Mouse (Mus musculus) ES-E14 (cell line): ENCODE results near the gene Med18. TPM values are rescaled to one million over a fixed set of nuclear protein-coding genes. Genes with fewer than 3 reads are reported as not detected.
A peak's percentile ranks its signal among the peaks of the same experiment; 100 is the strongest.

Experiments used
- DNase-seq: peaks from one replicate; pipeline ENCODE4 v3.0.0-alpha.2; 2013; ENCODE audit warnings: low read depth, low spot score
- H3K27ac ChIP-seq: 2 replicates; pipeline ENCODE4 v1.5.1; 2012; ENCODE audit warnings: low read depth, mild to moderate bottlenecking, low read length, moderate library complexity, mixed read lengths; ENCODE audit not compliant: poor library complexity, insufficient read depth, severe bottlenecking
- H3K36me3 ChIP-seq: 2 replicates; pipeline ENCODE4 v1.6.1; 2012; ENCODE audit warnings: mild to moderate bottlenecking, low read length, moderate library complexity, mixed read lengths; ENCODE audit not compliant: control insufficient read depth, poor library complexity, insufficient read depth, severe bottlenecking
- H3K4me1 ChIP-seq, 2 experiments: fragments of 150-350 bp in 1 of 2; sonication (generic) in 1 of 2; 2 replicates each; pipeline ENCODE4 v1.6.1; 2012; ENCODE audit warnings: low read length in 2 of 2, mild to moderate bottlenecking in 1 of 2, mixed read lengths in 1 of 2; ENCODE audit not compliant: control insufficient read depth in 2 of 2, insufficient read depth in 2 of 2, poor library complexity in 1 of 2
- H3K4me3 ChIP-seq, 2 experiments: fragments of 150-350 bp in 1 of 2; sonication (generic) in 1 of 2; 2 replicates each; pipeline ENCODE4 v1.5.1; 2012; ENCODE audit warnings: low read length in 2 of 2, low read depth in 1 of 2, mild to moderate bottlenecking in 1 of 2, mixed read lengths in 1 of 2; ENCODE audit not compliant: insufficient read depth in 1 of 2, poor library complexity in 1 of 2, severe bottlenecking in 1 of 2
- H3K9ac ChIP-seq: 2 replicates; pipeline ENCODE4 v1.6.1; 2012; ENCODE audit warnings: low read depth, mild to moderate bottlenecking, low read length, mixed read lengths; ENCODE audit not compliant: poor library complexity, insufficient read depth, severe bottlenecking
- H3K9me3 ChIP-seq: fragments of 150-350 bp; sonication (generic); 2 replicates; pipeline ENCODE4 v1.6.1; 2012; ENCODE audit warnings: low read depth, mild to moderate bottlenecking, low read length; ENCODE audit not compliant: control insufficient read depth, insufficient read depth
- CHD2 ChIP-seq: IDR thresholded peaks from 2 replicates; pipeline ENCODE4 v1.6.1; 2014; ENCODE audit warnings: mild to moderate bottlenecking, low read depth, low read length, inconsistent platforms
- HCFC1 ChIP-seq: IDR thresholded peaks from 2 replicates; pipeline ENCODE4 v1.6.1; 2012; ENCODE audit warnings: low read length, inconsistent platforms, borderline replicate concordance; ENCODE audit not compliant: insufficient read depth
- MAFK ChIP-seq: IDR thresholded peaks from 2 replicates; pipeline ENCODE4 v1.6.1; 2014; ENCODE audit warnings: mild to moderate bottlenecking, low read depth, low read length, inconsistent platforms; ENCODE audit not compliant: insufficient read depth
- ZC3H11A ChIP-seq: IDR thresholded peaks from 2 replicates; pipeline ENCODE4 v1.6.1; 2012; ENCODE audit warnings: low read depth, mild to moderate bottlenecking, inconsistent platforms, low read length, borderline replicate concordance
- ZNF384 ChIP-seq: IDR thresholded peaks from 2 replicates; pipeline ENCODE4 v1.6.1; 2012; ENCODE audit warnings: low read depth, low read length, inconsistent platforms
- in situ Hi-C, 2 experiments: fragments of 600-800 bp; cut with MboI; formaldehyde crosslinking; loops; one replicate each; pipeline ENCODE4 v1.15.1; 2025; ENCODE audit warnings: low sequenced_read_pairs in 2 of 2, inconsistent platforms in 1 of 2; ENCODE audit not compliant: unreplicated experiment in 2 of 2
- total RNA-seq: library from RNA; depleted of rRNA; stranded (reverse); fragments of 300-350 nt; gene quantifications from 2 replicates; pipeline ENCODE4 v1.2.3, GENCODE M21; 2012; rRNA removed

Gene Med18
- total RNA-seq, 1 experiment, result 32.8 TPM

DNA sequence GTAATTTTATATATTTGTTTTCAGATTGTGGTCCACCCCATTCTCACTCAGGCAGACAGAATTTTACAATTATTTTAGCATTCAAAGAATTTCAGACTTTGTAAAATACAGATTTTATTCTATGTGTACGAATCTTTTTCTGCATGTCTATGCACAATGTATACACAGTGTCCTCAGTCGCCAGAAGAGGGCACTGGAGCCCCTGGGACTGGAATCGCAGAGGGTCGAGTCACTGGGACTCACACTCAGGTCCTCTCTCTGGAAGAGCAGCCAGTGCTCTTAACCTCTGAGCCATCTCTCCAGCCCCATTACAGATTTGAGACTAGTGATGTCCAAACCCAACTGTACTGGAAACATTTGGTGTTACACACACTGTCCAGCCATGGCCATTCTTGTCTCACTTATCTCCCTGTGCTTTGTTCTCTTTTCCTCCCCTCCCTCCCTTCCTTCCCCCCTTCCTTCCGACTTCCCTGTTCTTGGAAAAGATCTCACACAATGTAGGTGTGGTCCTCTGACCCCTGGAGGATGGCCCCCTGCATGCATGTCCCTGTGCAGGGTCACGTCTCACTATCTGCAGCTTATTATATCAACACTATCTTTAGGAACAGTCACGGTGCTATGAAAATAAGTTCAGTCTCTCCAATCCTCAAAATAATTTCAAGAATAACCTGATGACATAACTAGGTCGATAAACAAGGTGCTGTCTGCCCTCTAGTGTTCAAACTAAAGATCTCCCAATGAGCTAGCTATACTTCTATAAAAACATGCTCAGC lies 52.2 kb downstream of the Med18 start:
- TF ChIP-seq ZNF384, result no peak
- TF ChIP-seq HCFC1, result peak; percentile 31; the same call in 1 of the 2 replicates
- Histone ChIP-seq H3K9ac (no peak overlapping the region), H3K9me3 (no peaks in the 10 kb centered on the region), H3K4me3 (no peak overlapping the region), H3K4me1 (peaks cover 2 to 5% of the 10 kb centered on the region in 2 experiments; a peak in 2 of 4 replicates), H3K27ac (no peak overlapping the region), H3K36me3 (no peaks in the 10 kb centered on the region; the same call in 1 of the 2 replicates)
- DNase-seq, result no peak
- in situ Hi-C loops, result no loop called here

DNA sequence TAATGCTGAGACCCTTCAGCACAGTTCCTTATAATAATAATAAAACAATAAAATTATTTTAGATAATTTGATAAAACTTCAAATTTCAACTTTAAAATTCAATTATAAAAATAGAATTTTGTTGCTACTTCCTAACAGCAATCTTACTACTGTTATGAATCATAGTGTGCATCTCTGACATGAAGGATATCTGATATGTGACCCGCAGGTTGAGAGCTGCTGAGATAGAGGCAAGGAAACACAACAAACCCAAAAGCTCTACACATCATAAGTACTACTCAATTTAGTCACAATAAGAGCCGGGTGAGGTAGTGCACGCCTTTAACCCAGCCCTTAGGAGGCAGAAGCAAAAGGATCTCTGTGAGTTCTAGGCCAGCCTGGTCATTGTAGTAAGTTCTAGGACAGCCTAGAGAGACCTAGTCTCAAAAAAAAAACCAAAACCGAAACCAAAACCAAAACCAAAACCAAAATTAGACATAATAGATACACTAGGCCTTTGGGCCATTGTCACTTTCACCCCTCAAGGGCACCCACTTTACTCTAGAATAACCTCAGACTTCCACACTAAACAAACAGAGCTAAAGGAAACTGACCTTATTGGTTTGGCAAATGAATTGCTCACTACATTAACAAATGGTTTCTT lies 54.0 kb downstream of the Med18 start:
- DNase-seq, result no peak
- no peaks in the 10 kb centered on the region; the same call in 1 of the 2 replicates for H3K36me3 ChIP-seq
- H3K4me3 ChIP-seq, result no peak overlapping the region
- in situ Hi-C loops, result no loop called here
- no peak for TF ChIP-seq HCFC1
- no peak for TF ChIP-seq ZNF384
- no peak for TF ChIP-seq MAFK
- no peak for TF ChIP-seq CHD2
- TF ChIP-seq ZC3H11A, result no peak
- H3K27ac ChIP-seq, result no peak overlapping the region
- no peak overlapping the region for H3K9ac ChIP-seq
- H3K4me1 ChIP-seq, result peaks cover 2 to 5% of the 10 kb centered on the region in 2 experiments; a peak in 2 of 4 replicates
- H3K9me3 ChIP-seq, result no peaks in the 10 kb centered on the region

Other genes starting within 250 kb of the Med18 start
- 20.7 and 22.3 TPM in 2 replicates for gene Gmeb1, start 202.3 kb downstream of the Med18 start, total RNA-seq
- 12.1 and 21.9 TPM in 2 replicates for gene Taf12, start 189.5 kb downstream of the Med18 start, total RNA-seq
- 0.69 and 1.1 TPM in 2 replicates for gene Rab42, start 160.5 kb downstream of the Med18 start, total RNA-seq
- gene Trnau1ap, start 134.4 kb downstream of the Med18 start, total RNA-seq, result 48.6 and 61.8 TPM in 2 replicates
- 107 and 117 TPM in 2 replicates for gene Rcc1, start 110.3 kb downstream of the Med18 start, total RNA-seq
- gene Phactr4, start 41.4 kb downstream of the Med18 start, total RNA-seq, result 4.0 and 7.8 TPM in 2 replicates
- 75.8 and 96.1 TPM in 2 replicates for gene Sesn2, start 46.6 kb upstream of the Med18 start, total RNA-seq
- gene Atpif1, start 69.7 kb upstream of the Med18 start, total RNA-seq, result 485 and 496 TPM in 2 replicates
- 127 and 167 TPM in 2 replicates for gene Dnajc8, start 71.6 kb upstream of the Med18 start, total RNA-seq
- gene Ptafr, start 100.1 kb upstream of the Med18 start, total RNA-seq, result 0.26 and 0.40 TPM in 2 replicates
- 28.1 and 31.9 TPM in 2 replicates for gene Eya3, start 175.1 kb upstream of the Med18 start, total RNA-seq